Mouse (Mus musculus) megakaryocyte, embryonic 14.5 days (primary cell): ENCODE measurements around the gene Galntl6.

Experiments used
- FLI1 ChIP-seq: IDR thresholded peaks from 2 replicates; pipeline ENCODE4 v1.6.1; 2012; ENCODE audit warnings: low read length, inconsistent platforms, mixed read lengths
- GATA1 ChIP-seq: IDR thresholded peaks from 3 replicates; pipeline ENCODE4 v1.6.1; 2012; ENCODE audit warnings: mixed read lengths, low read length, inconsistent platforms, borderline replicate concordance

DNA sequence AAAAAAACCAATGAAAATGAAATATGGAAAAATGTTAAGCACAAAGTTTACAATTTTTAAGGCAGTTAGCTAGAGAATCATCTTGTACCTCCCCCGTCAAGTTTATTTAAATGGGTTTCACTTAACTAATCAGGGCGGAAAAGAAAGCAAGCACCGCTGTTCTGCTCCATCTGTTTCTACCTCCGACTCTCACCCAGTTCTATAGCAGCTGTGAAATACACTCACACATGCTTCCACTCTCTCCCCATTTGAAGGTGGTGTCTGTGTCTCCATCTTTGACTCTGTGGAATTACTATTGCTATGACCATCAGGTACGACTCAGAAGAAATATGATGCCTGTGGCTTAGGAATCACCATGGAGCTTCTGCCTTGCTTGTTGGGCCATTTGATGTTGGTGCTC is 1019.1 kb downstream of the Galntl6 start:
- TF ChIP-seq GATA1 (no peak), FLI1 (no peak)
